In genomic region chr13:48668091-48668975, GRCm38 (mm10) we compare ENCODE assay signal across 10 mouse cellular contexts. TPM values are rescaled to one million over a fixed set of nuclear protein-coding genes. Genes with fewer than 3 reads are reported as not detected.
A peak's percentile ranks its signal among the peaks of the same experiment; 100 is the strongest.
DNase-seq lines count a peak whose midpoint lies in the region; ATAC-seq and TF ChIP-seq lines count a peak whose summit lies in the region.
"Had no signal": no experiment of that assay in that cellular context is flagged by ENCODE, and none has a peak within 500 bp of the region (broad histone marks: within the 10 kb centered on the region; RNA-seq: fewer than 3 reads in every experiment).

No protein-coding gene starts in this region.

- no peaks in the 10 kb centered on the region for H3K36me3 ChIP-seq in lung, embryonic 14.5 days (ENCODE audit: insufficient read depth)
- no peaks in the 10 kb centered on the region for H3K36me3 ChIP-seq in forebrain, embryonic 10.5 days (replicated peaks)
- no peaks in the 10 kb centered on the region for H3K36me3 ChIP-seq in limb, embryonic 13.5 days
- H3K36me3 ChIP-seq in stomach, embryonic 14.5 days (ENCODE audit: control insufficient read depth, insufficient read depth, low read length), result peaks cover 8% of the 10 kb centered on the region; the same call in 1 of the 2 replicates

- peak overlapping the region; percentile 47 for H3K4me2 ChIP-seq in lung, embryonic 14.5 days
- peak overlapping the region; percentile 57 for H3K4me2 ChIP-seq in limb, embryonic 13.5 days (replicated peaks)
- H3K4me2 ChIP-seq in stomach, embryonic 14.5 days (replicated peaks; ENCODE audit: low read depth, low read length), result peak overlapping the region; percentile 76

- no peak for ATAC-seq in lung, embryonic 14.5 days (ENCODE audit: insufficient read depth)
- no peak for ATAC-seq in limb, embryonic 13.5 days (ENCODE audit: low FRiP score, low read depth)
- peak; percentile 11; the same call in 1 of the 2 replicates for ATAC-seq in stomach, embryonic 14.5 days (ENCODE audit: insufficient number of reproducible peaks, insufficient read depth, low FRiP score, low read depth)

- H3K4me3 ChIP-seq in lung, embryonic 14.5 days (ENCODE audit: low read depth, low read length), result peak overlapping the region; percentile 27
- no peak overlapping the region for H3K4me3 ChIP-seq in lung, adult 2 months (replicated peaks; ENCODE audit: extremely low read depth, low read depth, low read length)
- peak overlapping the region; percentile 35 for H3K4me3 ChIP-seq in forebrain, embryonic 10.5 days
- H3K4me3 ChIP-seq in limb, embryonic 13.5 days, result peak overlapping the region; percentile 34
- peak overlapping the region; percentile 72 for H3K4me3 ChIP-seq in stomach, embryonic 14.5 days (ENCODE audit: low read depth, low read length)

- no peak overlapping the region for H3K27ac ChIP-seq in lung, embryonic 14.5 days (ENCODE audit: low read depth)
- no peak overlapping the region for H3K27ac ChIP-seq in forebrain, embryonic 10.5 days
- no peak overlapping the region for H3K27ac ChIP-seq in limb, embryonic 13.5 days
- peak overlapping the region; percentile 94 for H3K27ac ChIP-seq in stomach, embryonic 14.5 days (ENCODE audit: low read length)

- no peak for TF ChIP-seq POLR2A in lung, adult 2 months (IDR thresholded peaks at IDR 0.05; ENCODE audit: borderline replicate concordance, extremely low read depth, low read depth, low read length)

- TF ChIP-seq CTCF in lung, embryonic 14.5 days (IDR thresholded peaks at IDR 0.05; ENCODE audit: low read depth), result no peak
- TF ChIP-seq CTCF in lung, adult 2 months (IDR thresholded peaks at IDR 0.05; ENCODE audit: insufficient read depth, low read length), result no peak

- no peak for DNase-seq in lung, embryonic 14.5 days
- no peak for DNase-seq in lung, adult 2 months
- no peak for DNase-seq in forebrain, embryonic 10.5 days (ENCODE audit: extremely low spot score, low spot score)
- no peak for DNase-seq in right cerebral cortex, postnatal 4 days
- DNase-seq in gastrocnemius, adult 8-10 months (ENCODE audit: low spot score in 2 of 2), result no peak
- no peak for DNase-seq in urinary bladder, postnatal 25 days (ENCODE audit: low spot score)

- H3K9me3 ChIP-seq in lung, embryonic 14.5 days (ENCODE audit: low read depth, low read length), result no peaks in the 10 kb centered on the region
- H3K9me3 ChIP-seq in forebrain, embryonic 10.5 days, result no peaks in the 10 kb centered on the region
- no peaks in the 10 kb centered on the region for H3K9me3 ChIP-seq in limb, embryonic 13.5 days
- H3K9me3 ChIP-seq in stomach, embryonic 14.5 days (ENCODE audit: control insufficient read depth, low read depth, low read length), result no peaks in the 10 kb centered on the region

- H3K9ac ChIP-seq in lung, embryonic 14.5 days, result no peak overlapping the region
- H3K9ac ChIP-seq in limb, embryonic 13.5 days, result 0 out of 2 replicates have a peak overlapping the region, but pooled peaks have one; percentile 51
- H3K9ac ChIP-seq in stomach, embryonic 14.5 days (replicated peaks; ENCODE audit: low read depth, low read length), result peak overlapping the region; percentile 67

- WGBS in lung, embryonic 14.5 days, result 3% methylated on average over 33 of the region's 33 CpGs
- WGBS in lung, adult 2 months, result 6% methylated on average over 33 of the region's 33 CpGs
- whole genome bisulfite sequencing in forebrain, embryonic 10.5 days, result under 1% methylated on average over 33 of the region's 33 CpGs
- 2% methylated on average over 33 of the region's 33 CpGs for WGBS in limb, embryonic 13.5 days
- WGBS in stomach, embryonic 14.5 days, result 4% methylated on average over 33 of the region's 33 CpGs

- peaks cover 97% of the 10 kb centered on the region for H3K27me3 ChIP-seq in lung, embryonic 14.5 days (ENCODE audit: insufficient read depth, low read length)
- H3K27me3 ChIP-seq in forebrain, embryonic 10.5 days (ENCODE audit: poor library complexity, severe bottlenecking), result peaks cover 100% of the 10 kb centered on the region
- H3K27me3 ChIP-seq in limb, embryonic 13.5 days, result peaks cover 97% of the 10 kb centered on the region
- H3K27me3 ChIP-seq in stomach, embryonic 14.5 days (ENCODE audit: control insufficient read depth, insufficient read depth, low read length), result 0 out of 2 replicates have a peak, but pooled peaks cover 9% of the 10 kb centered on the region

- H3K4me1 ChIP-seq in lung, embryonic 14.5 days (ENCODE audit: insufficient read depth), result no peaks in the 10 kb centered on the region
- peaks cover 5% of the 10 kb centered on the region for H3K4me1 ChIP-seq in lung, adult 2 months (ENCODE audit: control insufficient read depth, insufficient read depth, low read length)
- peaks cover 51% of the 10 kb centered on the region for H3K4me1 ChIP-seq in forebrain, embryonic 10.5 days
- H3K4me1 ChIP-seq in limb, embryonic 13.5 days, result peaks cover 45% of the 10 kb centered on the region
- H3K4me1 ChIP-seq in stomach, embryonic 14.5 days (ENCODE audit: control insufficient read depth, insufficient read depth, low read length), result 0 out of 2 replicates have a peak, but pooled peaks cover 4% of the 10 kb centered on the region

RNA-seq across cellular contexts. Expression of gene Barx1, which starts 5.5 kb away (rescaled TPM):
- polyA plus RNA-seq in lung, embryonic 14.5 days (2014; fragmentation: Nextera tagmentation; extraction: Ambion mirVana), result 0.35 and 0.86 TPM in 2 replicates
- 0.12 and 0.21 TPM in 2 replicates for polyA plus RNA-seq in lung, adult 2 months (2012; rRNA removed)
- polyA plus RNA-seq in forebrain, embryonic 10.5 days (2016; fragmentation: Nextera tagmentation; extraction: Ambion mirVana), result 0.66 and 1.3 TPM in 2 replicates
- polyA plus RNA-seq in limb, embryonic 13.5 days (2015; fragmentation: Nextera tagmentation; extraction: Ambion mirVana), result 2.7 and 2.9 TPM in 2 replicates
- 128 and 141 TPM in 2 replicates for polyA plus RNA-seq in stomach, embryonic 14.5 days (2014; fragmentation: Nextera tagmentation; extraction: Ambion mirVana)
- total RNA-seq in gastrocnemius, adult 8-10 months (2022), result not detected
- total RNA-seq: layer of hippocampus, postnatal 10 days had no signal
- polyA plus RNA-seq: cortical plate, adult 2 months had no signal

RNA-seq across cellular contexts. Expression of gene Ptpdc1, which starts 42.9 kb away (rescaled TPM):
- polyA plus RNA-seq in lung, embryonic 14.5 days (2014; fragmentation: Nextera tagmentation; extraction: Ambion mirVana), result 13.7 and 14.8 TPM in 2 replicates
- 2.4 and 3.8 TPM in 2 replicates for polyA plus RNA-seq in lung, adult 2 months (2012; rRNA removed)
- 7.1 and 8.2 TPM in 2 replicates for polyA plus RNA-seq in forebrain, embryonic 10.5 days (2016; fragmentation: Nextera tagmentation; extraction: Ambion mirVana)
- polyA plus RNA-seq in limb, embryonic 13.5 days (2015; fragmentation: Nextera tagmentation; extraction: Ambion mirVana), result 20.0 and 20.5 TPM in 2 replicates
- 14.1 and 15.1 TPM in 2 replicates for polyA plus RNA-seq in stomach, embryonic 14.5 days (2014; fragmentation: Nextera tagmentation; extraction: Ambion mirVana)
- 1 to 10 TPM; 2.6 to 3.4 (median 3.0) TPM for total RNA-seq in gastrocnemius, adult 8-10 months (2022)

Comparison
In these comparisons a context has a peak if more than half of its experiments do, and no peak if none do; other contexts are left out.
1. RNA of gene Barx1, which starts 5.5 kb away (polyA plus RNA-seq): 128 to 141 TPM in stomach, embryonic 14.5 days; 2.7 to 2.9 TPM in limb, embryonic 13.5 days, 0.35 to 0.86 TPM in lung, embryonic 14.5 days, 0.66 to 1.3 TPM in forebrain, embryonic 10.5 days and 0.12 to 0.21 TPM in lung, adult 2 months; every median in the first group is over 10 times any median in the second.
2. Peak in every context shown above with its lines, with median percentiles within 50 percentile points of each other: H3K4me2 ChIP-seq.